Mouse (Mus musculus) neural tube, embryonic 14.5 days (tissue): ENCODE data around the gene Shld2. TPM values are rescaled to one million over a fixed set of nuclear protein-coding genes. Genes with fewer than 3 reads are reported as not detected.

Experiments
- ATAC-seq: fragments of 200-750 bp; cut with Nextera tagmentation; 2 replicates; pipeline ENCODE4 v1.8.0; 2017; ENCODE audit warnings: low read depth, mild to moderate bottlenecking, moderate TSS enrichment, moderate library complexity
- H3K27ac ChIP-seq: fragments of 300-500 bp; sonication (generic); 2 replicates; pipeline ENCODE4 v1.5.1; 2014; ENCODE audit warnings: low read depth, mild to moderate bottlenecking, control low read depth, low read length, moderate library complexity, mixed read lengths
- H3K27me3 ChIP-seq: fragments of 300-500 bp; sonication (generic); 2 replicates; pipeline ENCODE4 v1.6.1; 2014; ENCODE audit warnings: low read length; ENCODE audit not compliant: control insufficient read depth, insufficient read depth
- H3K36me3 ChIP-seq: fragments of 300-500 bp; sonication (generic); 2 replicates; pipeline ENCODE4 v1.6.1; 2014; ENCODE audit warnings: low read length, mixed read lengths; ENCODE audit not compliant: control insufficient read depth, insufficient read depth
- H3K4me1 ChIP-seq: fragments of 300-500 bp; sonication (generic); 2 replicates; pipeline ENCODE4 v1.6.1; 2014; ENCODE audit warnings: low read length; ENCODE audit not compliant: control insufficient read depth, insufficient read depth
- H3K4me2 ChIP-seq: fragments of 300-500 bp; sonication (generic); 2 replicates; pipeline ENCODE4 v1.6.1; 2014; ENCODE audit warnings: mild to moderate bottlenecking, low read depth, low read length, control low read depth
- H3K4me3 ChIP-seq: fragments of 300-500 bp; sonication (generic); 2 replicates; pipeline ENCODE4 v1.5.1; 2014; ENCODE audit warnings: low read depth, low read length, control low read depth, mixed read lengths
- H3K9ac ChIP-seq: fragments of 300-500 bp; sonication (generic); replicated peaks from 2 replicates; pipeline ENCODE4 v1.6.1; 2014; ENCODE audit warnings: low read depth, mild to moderate bottlenecking, control low read depth, low read length, mixed read lengths
- H3K9me3 ChIP-seq: fragments of 300-500 bp; sonication (generic); 2 replicates; pipeline ENCODE4 v1.6.1; 2016; ENCODE audit warnings: low read length; ENCODE audit not compliant: control insufficient read depth
- WGBS: fragments of 180-500 bp; shearing (Covaris S2); extraction: QIAGEN DNeasy Blood & Tissue Kit; methylation state at CpG from one replicate; pipeline ENCODE4 v1.1.7; 2014; 5-methylcytosine and 5-hydroxymethylcytosine counted together
- polyA plus RNA-seq: library from polyadenylated mRNA; unstranded; fragments of >200 nt; fragmentation: Nextera tagmentation; extraction: Ambion mirVana; gene quantifications from 2 replicates; pipeline ENCODE4 v1.2.1, GENCODE M21; 2014

Shld2 gene
- polyA plus RNA-seq, 1 experiment from 2014 or later: 8.0 TPM

DNA sequence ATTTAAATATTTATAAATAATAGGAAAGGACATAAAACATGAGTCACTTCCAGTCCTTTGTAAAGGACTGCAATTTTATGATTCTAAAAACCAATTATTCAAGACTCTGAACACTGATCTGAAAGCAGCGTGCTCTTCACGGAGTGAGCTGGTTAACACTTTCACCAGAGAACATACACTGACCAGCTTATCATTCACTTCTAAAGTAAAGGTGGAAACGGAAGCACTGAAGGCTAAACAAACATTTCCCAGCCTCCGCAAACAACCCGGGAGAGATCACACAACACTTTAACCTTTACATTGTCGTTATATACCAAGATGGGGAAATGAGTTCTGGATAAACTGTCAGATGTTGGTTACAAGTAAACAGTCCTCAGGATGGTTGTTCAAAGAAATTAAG is 69.6 kb downstream of the Shld2 start:
- Histone ChIP-seq H3K9me3 (no peaks in the 10 kb centered on the region), H3K4me1 (no peaks in the 10 kb centered on the region), H3K27ac (no peak overlapping the region), H3K4me2 (no peak overlapping the region), H3K27me3 (no peaks in the 10 kb centered on the region), H3K36me3 (no peaks in the 10 kb centered on the region), H3K4me3 (no peak overlapping the region), H3K9ac (no peak overlapping the region)
- no peak for ATAC-seq
- 85% methylated on average over 6 of the region's 6 CpGs for WGBS

DNA sequence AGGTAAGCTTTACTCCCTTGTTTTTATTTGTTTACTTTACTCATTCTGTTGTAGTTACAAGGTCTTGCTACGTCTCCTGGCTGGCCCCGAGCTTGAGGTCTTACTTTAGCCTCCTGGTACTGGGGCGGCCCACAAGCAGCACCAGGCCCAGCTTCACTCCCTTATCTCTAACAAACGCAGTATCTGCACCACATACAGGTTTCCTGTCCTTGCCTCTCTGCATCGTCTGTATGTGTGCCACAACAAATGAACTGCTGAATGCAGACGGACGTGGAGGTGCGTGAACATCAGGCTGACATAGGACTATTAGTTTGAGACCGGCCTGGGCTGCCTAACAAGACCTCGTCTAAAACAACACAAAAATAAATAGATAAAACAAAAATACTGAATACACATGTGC is 70.0 kb downstream of the Shld2 start:
- WGBS: 88% methylated on average over 10 of the region's 10 CpGs
- Histone ChIP-seq H3K9me3 (no peaks in the 10 kb centered on the region), H3K27ac (no peak overlapping the region), H3K36me3 (no peaks in the 10 kb centered on the region), H3K4me3 (no peak overlapping the region), H3K4me1 (no peaks in the 10 kb centered on the region), H3K27me3 (no peaks in the 10 kb centered on the region), H3K4me2 (no peak overlapping the region), H3K9ac (no peak overlapping the region)
- ATAC-seq: no peak

DNA sequence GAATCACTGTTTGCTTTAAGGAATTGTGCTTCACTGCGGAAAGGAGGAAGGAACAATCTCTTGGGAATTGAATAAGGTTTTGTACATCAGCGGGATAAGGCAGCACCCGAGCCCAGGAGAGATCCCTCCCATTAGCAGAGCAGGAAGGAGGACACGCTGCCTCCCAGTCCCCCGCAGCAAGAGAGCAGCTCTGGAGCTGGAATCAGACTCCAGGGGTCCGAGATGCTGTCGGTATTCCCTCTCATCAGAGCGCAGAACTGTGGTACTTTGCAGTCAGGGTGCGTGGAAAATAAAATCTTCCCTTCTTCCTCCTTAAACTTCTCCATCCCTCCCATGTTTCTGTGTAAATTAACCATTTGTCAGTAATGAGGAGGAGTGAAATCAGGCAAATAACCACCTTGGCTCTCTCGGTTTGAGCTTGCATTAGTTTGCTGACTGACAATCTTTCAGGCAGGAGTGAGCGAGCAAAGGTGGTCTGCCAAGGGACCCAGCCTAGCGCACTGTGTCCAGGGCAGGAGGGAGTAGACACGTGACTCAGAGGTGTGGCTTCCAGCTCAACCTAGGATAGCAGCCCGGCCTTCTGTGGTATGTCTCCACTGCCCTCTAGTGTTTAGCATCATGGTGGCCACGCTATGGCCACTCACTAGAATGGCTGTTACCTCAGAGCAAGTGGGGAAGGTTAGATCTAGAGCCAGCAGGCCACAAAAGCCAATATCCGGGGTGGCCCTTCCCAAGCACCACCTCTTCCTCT is 75.5 kb downstream of the Shld2 start:
- peak; percentile 99 for ATAC-seq
- Histone ChIP-seq H3K4me3 (peak overlapping the region; percentile 24), H3K9ac (0 out of 2 replicates have a peak overlapping the region, but pooled peaks have one; percentile 17), H3K9me3 (no peaks in the 10 kb centered on the region), H3K27me3 (no peaks in the 10 kb centered on the region), H3K4me2 (peak overlapping the region; percentile 61), H3K4me1 (no peaks in the 10 kb centered on the region), H3K36me3 (no peaks in the 10 kb centered on the region), H3K27ac (no peak overlapping the region)
- 7% methylated on average over 16 of the region's 16 CpGs for WGBS

- no peak for ATAC-seq
- Histone ChIP-seq H3K4me2 (no peak overlapping the region), H3K4me1 (no peaks in the 10 kb centered on the region), H3K4me3 (no peak overlapping the region), H3K27me3 (no peaks in the 10 kb centered on the region), H3K36me3 (no peaks in the 10 kb centered on the region), H3K27ac (no peak overlapping the region), H3K9me3 (no peaks in the 10 kb centered on the region), H3K9ac (no peak overlapping the region)
- WGBS: 74% methylated on average over 4 of the region's 4 CpGs
Observed at GRCm38 (mm10) chr14:34233846-34234245, 76.4 kb downstream of the Shld2 start.

- no peaks in the 10 kb centered on the region for H3K36me3 ChIP-seq
- no peak overlapping the region for H3K27ac ChIP-seq
- no peak overlapping the region for H3K4me2 ChIP-seq
- 86% methylated on average over 9 of the region's 9 CpGs for WGBS
- ATAC-seq: no peak
- H3K4me1 ChIP-seq: no peaks in the 10 kb centered on the region
- no peaks in the 10 kb centered on the region for H3K27me3 ChIP-seq
- H3K4me3 ChIP-seq: no peak overlapping the region
- no peaks in the 10 kb centered on the region for H3K9me3 ChIP-seq
- H3K9ac ChIP-seq: no peak overlapping the region
Observed at GRCm38 (mm10) chr14:34232866-34233680, 77.2 kb downstream of the Shld2 start.

DNA sequence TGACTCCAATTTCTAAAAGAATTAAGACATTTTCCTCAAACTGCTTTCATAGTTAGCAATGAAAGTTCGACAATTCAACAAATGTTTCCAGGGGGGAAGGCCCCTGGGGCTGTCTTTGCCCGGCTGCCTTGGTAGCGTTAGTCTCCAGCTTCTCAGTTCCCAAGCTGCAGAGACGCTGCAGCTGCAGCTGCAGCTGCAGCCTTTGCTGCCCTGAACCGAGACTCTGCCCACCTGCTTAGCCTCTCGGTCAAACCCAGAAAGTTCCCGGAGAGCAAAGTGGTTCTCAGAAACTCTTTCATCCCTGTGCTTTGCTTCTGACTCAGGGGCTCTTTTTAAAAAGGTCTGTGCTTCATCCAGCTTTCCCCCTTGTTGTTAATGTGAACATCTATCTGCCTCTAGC is 78.0 kb downstream of the Shld2 start:
- WGBS: 44% methylated on average over 7 of the region's 7 CpGs
- no peak for ATAC-seq

DNA sequence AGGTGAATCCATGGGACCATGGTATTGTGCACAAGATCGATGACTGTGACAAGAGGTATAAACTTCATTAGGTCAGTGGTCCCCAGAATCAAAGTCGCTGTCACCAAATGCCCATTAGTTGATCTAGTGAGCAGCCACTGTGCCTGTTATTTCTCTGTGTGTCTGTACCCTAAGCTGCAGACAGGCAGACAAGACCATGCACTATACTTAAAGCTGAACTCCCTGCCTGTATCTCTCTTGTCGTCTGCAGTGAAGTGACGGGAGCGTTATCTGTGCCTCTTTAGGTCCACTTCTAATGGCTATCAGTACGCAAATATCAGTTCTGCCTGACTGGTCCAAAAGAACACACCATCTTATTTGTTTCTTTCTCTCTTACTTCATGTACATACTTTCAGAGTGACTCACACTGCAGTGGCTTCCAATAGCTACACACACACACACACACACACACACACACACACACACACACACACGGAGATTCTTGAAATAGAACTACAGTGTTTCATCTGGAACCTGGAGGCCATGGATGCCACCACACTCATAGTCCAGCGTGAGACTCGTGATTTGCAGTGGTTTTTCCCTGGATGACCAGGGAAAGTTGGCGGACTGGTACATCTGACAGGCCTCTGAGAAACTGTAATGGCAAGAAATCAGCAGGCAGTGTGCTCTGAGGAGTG is 81.3 kb downstream of the Shld2 start:
- Histone ChIP-seq H3K27ac (no peak overlapping the region), H3K27me3 (no peaks in the 10 kb centered on the region), H3K9me3 (no peaks in the 10 kb centered on the region), H3K36me3 (no peaks in the 10 kb centered on the region), H3K9ac (no peak overlapping the region), H3K4me3 (no peak overlapping the region), H3K4me2 (no peak overlapping the region), H3K4me1 (no peaks in the 10 kb centered on the region)
- 91% methylated on average over 10 of the region's 10 CpGs for WGBS
- ATAC-seq: no peak

More for the DNA sequence above, 78.0 kb downstream of the Shld2 start:
- no peak overlapping the region for H3K27ac ChIP-seq
- H3K4me3 ChIP-seq: no peak overlapping the region
- no peaks in the 10 kb centered on the region for H3K9me3 ChIP-seq
- H3K36me3 ChIP-seq: no peaks in the 10 kb centered on the region
- H3K4me1 ChIP-seq: no peaks in the 10 kb centered on the region
- no peak overlapping the region for H3K9ac ChIP-seq
- H3K4me2 ChIP-seq: no peak overlapping the region
- H3K27me3 ChIP-seq: no peaks in the 10 kb centered on the region

- no peak overlapping the region for H3K4me2 ChIP-seq
- H3K9ac ChIP-seq: no peak overlapping the region
- no peaks in the 10 kb centered on the region for H3K4me1 ChIP-seq
- no peak for ATAC-seq
- 88% methylated on average over 12 of the region's 12 CpGs for WGBS
- no peaks in the 10 kb centered on the region for H3K27me3 ChIP-seq
- H3K9me3 ChIP-seq: no peaks in the 10 kb centered on the region
- H3K27ac ChIP-seq: no peak overlapping the region
- H3K4me3 ChIP-seq: no peak overlapping the region
- H3K36me3 ChIP-seq: no peaks in the 10 kb centered on the region
Observed at GRCm38 (mm10) chr14:34227981-34228380, 82.3 kb downstream of the Shld2 start.

- Histone ChIP-seq H3K4me1 (no peaks in the 10 kb centered on the region), H3K9me3 (no peaks in the 10 kb centered on the region), H3K27ac (no peak overlapping the region), H3K36me3 (no peaks in the 10 kb centered on the region), H3K9ac (no peak overlapping the region), H3K27me3 (no peaks in the 10 kb centered on the region), H3K4me2 (no peak overlapping the region), H3K4me3 (no peak overlapping the region)
- no peak for ATAC-seq
- 68% methylated on average over 4 of the region's 4 CpGs for WGBS
Observed at GRCm38 (mm10) chr14:34226566-34226965, 83.7 kb downstream of the Shld2 start.
